Mouse (Mus musculus): ENCODE data around the gene B3glct.

GRCm38 (mm10) chr5:149647367-149648115 lies 30.5 kb upstream of the B3glct start:
- TF ChIP-seq ZC3H11A (IDR thresholded peaks at IDR 0.05; ENCODE audit: borderline replicate concordance, low read depth, low read length) (no peak), ZNF384 (IDR thresholded peaks at IDR 0.05; ENCODE audit: low read depth, low read length) (0 out of 2 replicates have a peak, but pooled peaks have one; percentile 52), MAFK (IDR thresholded peaks at IDR 0.05; ENCODE audit: insufficient read depth, low read depth, low read length) (no peak), HCFC1 (IDR thresholded peaks at IDR 0.05; ENCODE audit: borderline replicate concordance, insufficient read depth, low read length) (no peak), CHD2 (IDR thresholded peaks at IDR 0.05; ENCODE audit: low read depth, low read length) (no peak)
